ENCODE assay signal across 18 mouse cellular contexts in the genomic region with DNA sequence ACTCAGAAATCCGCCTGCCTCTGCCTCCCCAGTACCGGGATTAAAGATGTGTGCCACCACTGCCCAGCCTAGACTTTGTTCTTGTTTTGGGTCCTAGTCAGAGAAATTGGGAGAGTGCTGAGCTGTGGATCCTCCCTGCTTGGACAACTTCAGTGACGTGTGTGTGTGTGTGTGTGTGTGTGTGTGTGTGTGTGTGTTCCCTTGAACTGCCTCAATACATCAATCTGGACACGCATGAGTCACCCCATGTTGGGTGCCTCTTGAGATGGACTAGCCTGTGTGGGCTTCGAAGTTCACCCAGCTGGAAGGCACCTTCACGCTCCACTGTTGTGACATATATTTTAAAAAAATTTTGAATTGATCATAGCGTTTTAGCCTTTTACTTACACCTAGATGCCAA. TPM values are rescaled to one million over a fixed set of nuclear protein-coding genes. Genes with fewer than 3 reads are reported as not detected.
A peak's percentile ranks its signal among the peaks of the same experiment; 100 is the strongest.
DNase-seq lines count a peak whose midpoint lies in the region; ATAC-seq lines count a peak whose summit lies in the region.
"Had no signal": no experiment of that assay in that cellular context is flagged by ENCODE, and none has a peak within 500 bp of the region (broad histone marks: within the 10 kb centered on the region; RNA-seq: fewer than 3 reads in every experiment).

No protein-coding gene starts in this region.

- peak; percentile 77 for DNase-seq in adrenal gland, adult 2 months
- DNase-seq in adrenal gland, adult 18-20 months (ENCODE audit: low spot score in 2 of 2): no peak
- DNase-seq in adrenal gland, postnatal 10 days: peak; percentile 64
- peak; percentile 54 for DNase-seq in adrenal gland, postnatal 25 days
- DNase-seq in lung, postnatal 4 days: no peak
- DNase-seq: cerebellum, adult 11 months; cerebellum, adult 18-20 months; cerebellum, adult 8-10 months; cerebellum, adult 9-11 months; cerebellum, postnatal 14 days; cerebellum, postnatal 36 days; embryo, embryonic 11 days had no signal

- ATAC-seq in CD4-positive, CD25-positive, alpha-beta regulatory T cell, adult 4 months: no peak
- ATAC-seq in monocyte, adult 5-6 weeks (replicated peaks; ENCODE audit: insufficient number of reproducible peaks, low FRiP score, low TSS enrichment, poor library complexity, severe bottlenecking): no peak
- ATAC-seq: activated CD4-positive, CD25-positive, alpha-beta regulatory T cell, adult 4 months; forebrain, embryonic 14.5 days; forebrain, embryonic 16.5 days; Patski had no signal

RNA-seq across cellular contexts. Expression of a gene that starts 7.2 kb away (rescaled TPM):
- 10 to 100 TPM; 15.9 to 17.8 TPM for total RNA-seq in adrenal gland, adult 2 months (2021)
- polyA plus RNA-seq in adrenal gland, adult 2 months (2012; rRNA removed): 17.5 and 21.7 TPM in 2 replicates
- total RNA-seq in adrenal gland, adult 18-20 months (2021): 10 to 100 TPM in 1 of 2 experiments, 1 to 10 TPM in 1; 7.4 to 15.9 TPM
- total RNA-seq in adrenal gland, postnatal 10 days (2021): 10 to 100 TPM; 10.8 to 13.6 TPM
- total RNA-seq in adrenal gland, postnatal 25 days (2021): 22.6 and 28.9 TPM in 2 replicates
- 1 to 10 TPM; 5.8 to 9.1 TPM for polyA plus RNA-seq in CD4-positive, CD25-positive, alpha-beta regulatory T cell, adult 4 months (2017; shearing (Covaris generic))
- 2.1 to 4.9 TPM (median 3.3 TPM) in 3 replicates for total RNA-seq in monocyte, adult 5-6 weeks (2017)

RNA-seq across cellular contexts. Expression of a gene that starts 30.3 kb away (rescaled TPM):
- total RNA-seq in adrenal gland, adult 2 months (2021): 10 to 100 TPM; 94.9 to 96.2 TPM
- 68.1 and 88.7 TPM in 2 replicates for polyA plus RNA-seq in adrenal gland, adult 2 months (2012; rRNA removed)
- 100 to 1,000 TPM; 111 to 113 TPM for total RNA-seq in adrenal gland, adult 18-20 months (2021)
- 100 to 1,000 TPM; 116 to 127 TPM for total RNA-seq in adrenal gland, postnatal 10 days (2021)
- total RNA-seq in adrenal gland, postnatal 25 days (2021): 92.3 and 112 TPM in 2 replicates
- 10 to 100 TPM; 26.8 to 33.6 TPM for polyA plus RNA-seq in CD4-positive, CD25-positive, alpha-beta regulatory T cell, adult 4 months (2017; shearing (Covaris generic))
- total RNA-seq in monocyte, adult 5-6 weeks (2017): 9.4 to 20.7 TPM (median 11.8 TPM) in 3 replicates

Comparison
In these comparisons a context has a peak if more than half of its experiments do, and no peak if none do; other contexts are left out.
1. DNase-seq: peak in adrenal gland, adult 2 months (single experiment), adrenal gland, postnatal 10 days (single experiment) and adrenal gland, postnatal 25 days (single experiment); none in adrenal gland, adult 18-20 months (0 of 2) and lung, postnatal 4 days (0 of 2).